Mouse (Mus musculus): ENCODE results near the gene Padi6. TPM values are rescaled to one million over a fixed set of nuclear protein-coding genes. Genes with fewer than 3 reads are reported as not detected.

Padi6 gene
- polyA plus RNA-seq, 2 experiments, result not detected

- 80% methylated on average over 10 of the region's 10 CpGs for WGBS
- ATAC-seq (ENCODE audit: low FRiP score, low read depth) (no peak), DNase-seq (ENCODE audit: low spot score) (no peak)
- Histone ChIP-seq H3K9me3 (ENCODE audit: control insufficient read depth, low read length) (no peaks in the 10 kb centered on the region), H3K27me3 (ENCODE audit: control insufficient read depth, insufficient read depth, low read length) (no peaks in the 10 kb centered on the region), H3K4me2 (replicated peaks; ENCODE audit: low read depth, low read length, severe bottlenecking) (no peak overlapping the region), H3K4me1 (ENCODE audit: control insufficient read depth, insufficient read depth, low read length) (no peaks in the 10 kb centered on the region), H3K9ac (ENCODE audit: low read depth, low read length, severe bottlenecking) (no peak overlapping the region; the same call in 1 of the 2 replicates), H3K27ac (replicated peaks; ENCODE audit: low read depth, low read length) (no peak overlapping the region), H3K4me3 (replicated peaks; ENCODE audit: low read length) (no peak overlapping the region), H3K36me3 (ENCODE audit: control insufficient read depth, insufficient read depth, low read length) (peaks cover 88% of the 10 kb centered on the region)
- TF ChIP-seq POLR2A (IDR thresholded peaks at IDR 0.05; ENCODE audit: borderline replicate concordance, extremely low read depth, insufficient read depth, insufficient read length), result no peak
Measured at GRCm38 (mm10) chr4:140709617-140710016, 32.8 kb downstream of the Padi6 start.

GRCm38 (mm10) chr4:140709111-140709510 lies 33.3 kb downstream of the Padi6 start:
- Histone ChIP-seq H3K36me3 (ENCODE audit: control insufficient read depth, insufficient read depth, low read length) (peaks cover 87% of the 10 kb centered on the region), H3K27me3 (ENCODE audit: control insufficient read depth, insufficient read depth, low read length) (no peaks in the 10 kb centered on the region), H3K4me2 (replicated peaks; ENCODE audit: low read depth, low read length, severe bottlenecking) (no peak overlapping the region), H3K4me1 (ENCODE audit: control insufficient read depth, insufficient read depth, low read length) (peaks cover 3% of the 10 kb centered on the region), H3K4me3 (replicated peaks; ENCODE audit: low read length) (no peak overlapping the region), H3K9me3 (ENCODE audit: control insufficient read depth, low read length) (no peaks in the 10 kb centered on the region), H3K27ac (replicated peaks; ENCODE audit: low read depth, low read length) (no peak overlapping the region), H3K9ac (ENCODE audit: low read depth, low read length, severe bottlenecking) (no peak overlapping the region)
- TF ChIP-seq POLR2A (IDR thresholded peaks at IDR 0.05; ENCODE audit: borderline replicate concordance, extremely low read depth, insufficient read depth, insufficient read length), result no peak
- no peak for ATAC-seq (ENCODE audit: low FRiP score, low read depth)
- WGBS, result 84% methylated on average over 7 of the region's 7 CpGs
- no peak for DNase-seq (ENCODE audit: low spot score)

GRCm38 (mm10) chr4:140708297-140708927 lies 34.0 kb downstream of the Padi6 start:
- WGBS, result 76% methylated on average over 18 of the region's 18 CpGs
- H3K27me3 ChIP-seq (ENCODE audit: control insufficient read depth, insufficient read depth, low read length), result no peaks in the 10 kb centered on the region
- H3K27ac ChIP-seq (replicated peaks; ENCODE audit: low read depth, low read length), result no peak overlapping the region
- H3K9ac ChIP-seq (ENCODE audit: low read depth, low read length, severe bottlenecking), result no peak overlapping the region
- ATAC-seq (ENCODE audit: low FRiP score, low read depth) (no peak), DNase-seq (ENCODE audit: low spot score) (no peak)
- no peak overlapping the region for H3K4me2 ChIP-seq (replicated peaks; ENCODE audit: low read depth, low read length, severe bottlenecking)
- H3K36me3 ChIP-seq (ENCODE audit: control insufficient read depth, insufficient read depth, low read length), result peaks cover 80% of the 10 kb centered on the region
- TF ChIP-seq POLR2A (IDR thresholded peaks at IDR 0.05; ENCODE audit: borderline replicate concordance, extremely low read depth, insufficient read depth, insufficient read length), result no peak
- peaks cover 10% of the 10 kb centered on the region for H3K4me1 ChIP-seq (ENCODE audit: control insufficient read depth, insufficient read depth, low read length)
- no peaks in the 10 kb centered on the region for H3K9me3 ChIP-seq (ENCODE audit: control insufficient read depth, low read length)
- no peak overlapping the region for H3K4me3 ChIP-seq (replicated peaks; ENCODE audit: low read length)

GRCm38 (mm10) chr4:140707615-140708014 lies 34.8 kb downstream of the Padi6 start:
- H3K27ac ChIP-seq (replicated peaks; ENCODE audit: low read depth, low read length), result no peak overlapping the region
- H3K27me3 ChIP-seq (ENCODE audit: control insufficient read depth, insufficient read depth, low read length), result no peaks in the 10 kb centered on the region
- H3K36me3 ChIP-seq (ENCODE audit: control insufficient read depth, insufficient read depth, low read length), result peaks cover 72% of the 10 kb centered on the region
- H3K9ac ChIP-seq (ENCODE audit: low read depth, low read length, severe bottlenecking), result no peak overlapping the region
- WGBS, result 79% methylated on average over 4 of the region's 4 CpGs
- no peak overlapping the region for H3K4me2 ChIP-seq (replicated peaks; ENCODE audit: low read depth, low read length, severe bottlenecking)
- no peaks in the 10 kb centered on the region for H3K9me3 ChIP-seq (ENCODE audit: control insufficient read depth, low read length)
- H3K4me1 ChIP-seq (ENCODE audit: control insufficient read depth, insufficient read depth, low read length), result peaks cover 15% of the 10 kb centered on the region
- DNase-seq (ENCODE audit: low spot score), result no peak
- H3K4me3 ChIP-seq (replicated peaks; ENCODE audit: low read length), result no peak overlapping the region
- ATAC-seq (ENCODE audit: low FRiP score, low read depth), result no peak
- TF ChIP-seq POLR2A (IDR thresholded peaks at IDR 0.05; ENCODE audit: borderline replicate concordance, extremely low read depth, insufficient read depth, insufficient read length), result no peak

GRCm38 (mm10) chr4:140704166-140704565 lies 38.3 kb downstream of the Padi6 start:
- TF ChIP-seq POLR2A (IDR thresholded peaks at IDR 0.05; ENCODE audit: borderline replicate concordance, extremely low read depth, insufficient read depth, insufficient read length), result no peak
- Histone ChIP-seq H3K27ac (replicated peaks; ENCODE audit: low read depth, low read length) (no peak overlapping the region), H3K9me3 (ENCODE audit: control insufficient read depth, low read length) (no peaks in the 10 kb centered on the region), H3K4me1 (ENCODE audit: control insufficient read depth, insufficient read depth, low read length) (peaks cover 29% of the 10 kb centered on the region), H3K4me3 (replicated peaks; ENCODE audit: low read length) (peak overlapping the region; percentile 83; the same call in 1 of the 2 replicates), H3K27me3 (ENCODE audit: control insufficient read depth, insufficient read depth, low read length) (no peaks in the 10 kb centered on the region), H3K36me3 (ENCODE audit: control insufficient read depth, insufficient read depth, low read length) (peaks cover 37% of the 10 kb centered on the region), H3K4me2 (replicated peaks; ENCODE audit: low read depth, low read length, severe bottlenecking) (peak overlapping the region; percentile 91), H3K9ac (ENCODE audit: low read depth, low read length, severe bottlenecking) (0 out of 2 replicates have a peak overlapping the region, but pooled peaks have one; percentile 97)
- ATAC-seq (ENCODE audit: low FRiP score, low read depth) (no peak), DNase-seq (ENCODE audit: low spot score) (no peak)
- WGBS, result 45% methylated on average over 4 of the region's 4 CpGs
